Mouse (Mus musculus) monocyte, adult 59 days (primary cell): ENCODE measurements around the gene Gm6614. TPM values are rescaled to one million over a fixed set of nuclear protein-coding genes. Genes with fewer than 3 reads are reported as not detected.

Experiments
- total RNA-seq, 2 experiments: library from RNA; stranded (reverse); gene quantifications; one replicate each; pipeline ENCODE4 v1.2.4; 2023

Gm6614 gene
- not detected for total RNA-seq

GRCm38 (mm10) chr6:142011364-142011955, at the start of gene Gm6614:
Gene Gm6614, minus strand, starts transcription at chr6:142011414.

GRCm38 (mm10) chr6:141946862-141947261, 64.4 kb downstream of the Gm6614 start, which contains the start of gene Slco1a1:
Gene Slco1a1, minus strand, starts transcription at chr6:141946962.

Other genes with a start within 250 kb of the Gm6614 start
- not detected for gene Gm5724, start 237.6 kb downstream of the Gm6614 start, total RNA-seq
- not detected for gene Slco1a4, start 155.2 kb downstream of the Gm6614 start, total RNA-seq
- gene Slco1a1, start 64.5 kb downstream of the Gm6614 start, total RNA-seq: not detected
- not detected for gene Slco1a6, start 197.1 kb upstream of the Gm6614 start, total RNA-seq